Mouse (Mus musculus) neural tube, embryonic 15.5 days (tissue): ENCODE measurements around the gene Grin3b. TPM values are rescaled to one million over a fixed set of nuclear protein-coding genes. Genes with fewer than 3 reads are reported as not detected.
A peak's percentile ranks its signal among the peaks of the same experiment; 100 is the strongest.

ENCODE experiments used
- ATAC-seq: fragments of 200-750 bp; cut with Nextera tagmentation; 2 replicates; pipeline ENCODE4 v1.8.0; 2017; ENCODE audit warnings: mild to moderate bottlenecking, moderate TSS enrichment, moderate library complexity; ENCODE audit not compliant: low FRiP score
- H3K27ac ChIP-seq: fragments of 300-500 bp; sonication (generic); replicated peaks from 2 replicates; pipeline ENCODE4 v1.5.1; 2015; ENCODE audit warnings: mild to moderate bottlenecking, inconsistent platforms
- H3K27me3 ChIP-seq: fragments of 300-500 bp; sonication (generic); replicated peaks from 2 replicates; pipeline ENCODE4 v1.6.1; 2015; ENCODE audit warnings: inconsistent platforms
- H3K36me3 ChIP-seq: fragments of 300-500 bp; sonication (generic); 2 replicates; pipeline ENCODE4 v1.6.1; 2015; ENCODE audit warnings: inconsistent platforms
- H3K4me1 ChIP-seq: fragments of 300-500 bp; sonication (generic); 2 replicates; pipeline ENCODE4 v1.6.1; 2015; ENCODE audit warnings: inconsistent platforms
- H3K4me2 ChIP-seq: fragments of 300-500 bp; sonication (generic); 2 replicates; pipeline ENCODE4 v1.6.1; 2015; ENCODE audit warnings: inconsistent platforms, mild to moderate bottlenecking, moderate library complexity
- H3K4me3 ChIP-seq: fragments of 300-500 bp; sonication (generic); replicated peaks from 2 replicates; pipeline ENCODE4 v1.5.1; 2015; ENCODE audit warnings: mild to moderate bottlenecking, inconsistent platforms
- H3K9ac ChIP-seq: fragments of 300-500 bp; sonication (generic); replicated peaks from 2 replicates; pipeline ENCODE4 v1.6.1; 2015; ENCODE audit warnings: mild to moderate bottlenecking, inconsistent platforms
- H3K9me3 ChIP-seq: fragments of 300-500 bp; sonication (generic); replicated peaks from 2 replicates; pipeline ENCODE4 v1.6.1; 2016; ENCODE audit warnings: inconsistent platforms
- WGBS: fragments of 180-500 bp; shearing (Covaris S2); methylation state at CpG from one replicate; pipeline ENCODE4 v1.1.7; 2015; ENCODE audit warnings: mixed read lengths; 5-methylcytosine and 5-hydroxymethylcytosine counted together
- polyA plus RNA-seq: library from polyadenylated mRNA; unstranded; fragments of >200 nt; fragmentation: Nextera tagmentation; extraction: Ambion mirVana; gene quantifications from 2 replicates; pipeline ENCODE4 v1.2.1, GENCODE M21; 2015

The Grin3b gene
- polyA plus RNA-seq, 1 experiment from 2014 or later: 0.32 TPM

- no peak for ATAC-seq
- WGBS: 65% methylated on average over 14 of the region's 14 CpGs
- H3K27me3 ChIP-seq: peaks cover 45% of the 10 kb centered on the region
These were observed 2.3 kb downstream of the Grin3b start for GRCm38 (mm10) chr10:79972831-79973230.

GRCm38 (mm10) chr10:79974087-79974486 is 3.6 kb downstream of the Grin3b start:
- peaks cover 10% of the 10 kb centered on the region for H3K4me1 ChIP-seq
- no peak for ATAC-seq
- no peak overlapping the region for H3K4me3 ChIP-seq
- 93% methylated on average over 21 of the region's 21 CpGs for WGBS
- H3K27ac ChIP-seq: no peak overlapping the region
- no peak overlapping the region for H3K9ac ChIP-seq
- H3K4me2 ChIP-seq: no peak overlapping the region
- no peaks in the 10 kb centered on the region for H3K9me3 ChIP-seq
- H3K27me3 ChIP-seq: peaks cover 37% of the 10 kb centered on the region
- H3K36me3 ChIP-seq: peaks cover 41% of the 10 kb centered on the region

More at GRCm38 (mm10) chr10:79972831-79973230, 2.3 kb downstream of the Grin3b start:
- no peak overlapping the region for H3K9ac ChIP-seq
- no peak overlapping the region for H3K4me2 ChIP-seq
- H3K4me3 ChIP-seq: no peak overlapping the region
- H3K9me3 ChIP-seq: no peaks in the 10 kb centered on the region
- H3K27ac ChIP-seq: no peak overlapping the region
- H3K4me1 ChIP-seq: peaks cover 10% of the 10 kb centered on the region
- H3K36me3 ChIP-seq: peaks cover 35% of the 10 kb centered on the region

- H3K27ac ChIP-seq: no peak overlapping the region
- H3K4me1 ChIP-seq: peaks cover 10% of the 10 kb centered on the region
- H3K9ac ChIP-seq: no peak overlapping the region
- no peak for ATAC-seq
- no peaks in the 10 kb centered on the region for H3K9me3 ChIP-seq
- peaks cover 31% of the 10 kb centered on the region for H3K27me3 ChIP-seq
- H3K4me3 ChIP-seq: no peak overlapping the region
- WGBS: 86% methylated on average over 8 of the region's 8 CpGs
- H3K4me2 ChIP-seq: no peak overlapping the region
- peaks cover 45% of the 10 kb centered on the region for H3K36me3 ChIP-seq
These were observed 4.2 kb downstream of the Grin3b start for GRCm38 (mm10) chr10:79974668-79975067.

GRCm38 (mm10) chr10:79976071-79976721 is 5.7 kb downstream of the Grin3b start:
- no peaks in the 10 kb centered on the region for H3K9me3 ChIP-seq
- H3K36me3 ChIP-seq: peaks cover 45% of the 10 kb centered on the region
- 87% methylated on average over 28 of the region's 28 CpGs for WGBS
- no peak overlapping the region for H3K27ac ChIP-seq
- peaks cover 14% of the 10 kb centered on the region for H3K4me1 ChIP-seq
- H3K27me3 ChIP-seq: peaks cover 16% of the 10 kb centered on the region
- H3K9ac ChIP-seq: no peak overlapping the region
- no peak overlapping the region for H3K4me3 ChIP-seq
- H3K4me2 ChIP-seq: no peak overlapping the region
- ATAC-seq: no peak

GRCm38 (mm10) chr10:79976722-79977107 is 6.2 kb downstream of the Grin3b start:
- peaks cover 18% of the 10 kb centered on the region for H3K4me1 ChIP-seq
- H3K9me3 ChIP-seq: no peaks in the 10 kb centered on the region
- no peak for ATAC-seq
- peaks cover 45% of the 10 kb centered on the region for H3K36me3 ChIP-seq
- no peak overlapping the region for H3K4me2 ChIP-seq
- no peak overlapping the region for H3K9ac ChIP-seq
- 69% methylated on average over 36 of the region's 36 CpGs for WGBS
- no peak overlapping the region for H3K4me3 ChIP-seq
- no peak overlapping the region for H3K27ac ChIP-seq
- peaks cover 11% of the 10 kb centered on the region for H3K27me3 ChIP-seq

GRCm38 (mm10) chr10:79977324-79977723 is 6.8 kb downstream of the Grin3b start:
- no peaks in the 10 kb centered on the region for H3K9me3 ChIP-seq
- H3K36me3 ChIP-seq: peaks cover 45% of the 10 kb centered on the region

GRCm38 (mm10) chr10:79978061-79978460 is 7.5 kb downstream of the Grin3b start:
- Histone ChIP-seq H3K4me1 (peaks cover 29% of the 10 kb centered on the region), H3K9me3 (no peaks in the 10 kb centered on the region), H3K4me2 (no peak overlapping the region), H3K27me3 (no peaks in the 10 kb centered on the region; the same call in 1 of the 2 replicates), H3K36me3 (peaks cover 45% of the 10 kb centered on the region), H3K4me3 (no peak overlapping the region), H3K9ac (no peak overlapping the region), H3K27ac (no peak overlapping the region)
- ATAC-seq: no peak
- WGBS: 96% methylated on average over 21 of the region's 21 CpGs

More at GRCm38 (mm10) chr10:79977324-79977723, 6.8 kb downstream of the Grin3b start:
- Histone ChIP-seq H3K27me3 (peaks cover 5% of the 10 kb centered on the region), H3K4me3 (no peak overlapping the region), H3K4me1 (peaks cover 22% of the 10 kb centered on the region), H3K27ac (no peak overlapping the region), H3K4me2 (no peak overlapping the region), H3K9ac (no peak overlapping the region)
- ATAC-seq: no peak
- 80% methylated on average over 28 of the region's 28 CpGs for WGBS

- no peaks in the 10 kb centered on the region for H3K9me3 ChIP-seq
- H3K4me2 ChIP-seq: no peak overlapping the region
- no peaks in the 10 kb centered on the region for H3K27me3 ChIP-seq
- no peak overlapping the region for H3K4me3 ChIP-seq
- peaks cover 45% of the 10 kb centered on the region for H3K36me3 ChIP-seq
- peaks cover 35% of the 10 kb centered on the region for H3K4me1 ChIP-seq
- 95% methylated on average over 22 of the region's 22 CpGs for WGBS
- H3K27ac ChIP-seq: no peak overlapping the region
- ATAC-seq: no peak
- no peak overlapping the region for H3K9ac ChIP-seq
These were observed 9.1 kb downstream of the Grin3b start for GRCm38 (mm10) chr10:79979401-79980155.

- peaks cover 12% of the 10 kb centered on the region for H3K36me3 ChIP-seq
- no peak for ATAC-seq
- peak overlapping the region; percentile 96 for H3K4me2 ChIP-seq
- H3K4me1 ChIP-seq: peaks cover 58% of the 10 kb centered on the region
- peak overlapping the region; percentile 79 for H3K9ac ChIP-seq
- peak overlapping the region; percentile 98 for H3K27ac ChIP-seq
- 77% methylated on average over 5 of the region's 5 CpGs for WGBS
- peaks cover 12% of the 10 kb centered on the region for H3K27me3 ChIP-seq
- H3K4me3 ChIP-seq: peak overlapping the region; percentile 61
- no peaks in the 10 kb centered on the region for H3K9me3 ChIP-seq
These were observed 12.7 kb downstream of the Grin3b start for GRCm38 (mm10) chr10:79983205-79983604.

GRCm38 (mm10) chr10:79983670-79984069 is 13.2 kb downstream of the Grin3b start:
- Histone ChIP-seq H3K27ac (peak overlapping the region; percentile 98), H3K4me3 (peak overlapping the region; percentile 61), H3K4me1 (peaks cover 62% of the 10 kb centered on the region), H3K36me3 (peaks cover 8% of the 10 kb centered on the region), H3K27me3 (peaks cover 16% of the 10 kb centered on the region), H3K9ac (peak overlapping the region; percentile 79), H3K9me3 (no peaks in the 10 kb centered on the region), H3K4me2 (peak overlapping the region; percentile 96)
- no peak for ATAC-seq
- under 1% methylated on average over 19 of the region's 21 CpGs for WGBS

GRCm38 (mm10) chr10:79984195-79984816 is 13.8 kb downstream of the Grin3b start, which contains the start of gene Tmem259:
Gene Tmem259 (minus strand): TSS chr10:79984330.
- WGBS: under 1% methylated on average over 45 of the region's 49 CpGs
- Histone ChIP-seq H3K9ac (peak within 1 kb of the TSS; percentile 79), H3K4me2 (peak within 1 kb of the TSS; percentile 96), H3K27ac (peak within 1 kb of the TSS; percentile 98), H3K36me3 (peaks cover 1% of the 10 kb centered on the region; the same call in 1 of the 2 replicates), H3K9me3 (no peaks in the 10 kb centered on the region), H3K27me3 (peaks cover 23% of the 10 kb centered on the region), H3K4me3 (peak within 1 kb of the TSS; percentile 61), H3K4me1 (peaks cover 65% of the 10 kb centered on the region)
- peak; percentile 81 for ATAC-seq
